Mouse (Mus musculus): ENCODE data around the gene Tfpi2. TPM values are rescaled to one million over a fixed set of nuclear protein-coding genes. Genes with fewer than 3 reads are reported as not detected.
A peak's percentile ranks its signal among the peaks of the same experiment; 100 is the strongest.

The Tfpi2 gene
- not detected for total RNA-seq (2021)

GRCm38 (mm10) chr6:3988750-3989149, at the start of gene Tfpi2:
Gene Tfpi2, minus strand, starts transcription at chr6:3988919.
- no peak for DNase-seq (ENCODE audit: low spot score in 2 of 2)
- intact Hi-C loops (cut with DNase I), result no loop called here

GRCm38 (mm10) chr6:4030956-4031355, 42.2 kb upstream of the Tfpi2 start:
- intact Hi-C loops (cut with DNase I), result no loop called here
- DNase-seq (ENCODE audit: low spot score in 2 of 2), result peak in 1 of 2 experiments; percentile 6

DNA sequence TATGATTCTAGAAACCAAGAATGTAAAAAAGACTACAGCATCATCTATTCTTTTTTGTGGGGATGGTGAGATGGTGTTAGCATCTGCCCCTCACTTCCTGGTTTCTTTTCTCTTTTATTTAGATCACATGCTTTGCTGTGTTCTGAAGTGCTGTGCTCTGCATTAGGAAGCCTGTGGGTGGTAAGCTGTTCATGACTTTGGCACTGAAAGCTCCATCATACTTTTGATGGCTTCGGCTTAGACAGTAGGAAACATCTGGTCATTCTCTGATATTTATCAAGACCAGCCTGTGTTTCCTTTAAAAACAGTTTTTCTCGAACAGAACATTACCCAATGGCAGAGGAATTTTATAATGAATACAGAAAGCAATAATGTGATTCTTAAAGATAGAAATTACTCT, 37.6 kb upstream of the Tfpi2 start:
- intact Hi-C loops (cut with DNase I), result no loop called here
- no peak for DNase-seq (ENCODE audit: low spot score in 2 of 2)

GRCm38 (mm10) chr6:4022645-4023044, 33.9 kb upstream of the Tfpi2 start:
- intact Hi-C loops (cut with DNase I), result no loop called here
- no peak for DNase-seq (ENCODE audit: low spot score in 2 of 2)

DNA sequence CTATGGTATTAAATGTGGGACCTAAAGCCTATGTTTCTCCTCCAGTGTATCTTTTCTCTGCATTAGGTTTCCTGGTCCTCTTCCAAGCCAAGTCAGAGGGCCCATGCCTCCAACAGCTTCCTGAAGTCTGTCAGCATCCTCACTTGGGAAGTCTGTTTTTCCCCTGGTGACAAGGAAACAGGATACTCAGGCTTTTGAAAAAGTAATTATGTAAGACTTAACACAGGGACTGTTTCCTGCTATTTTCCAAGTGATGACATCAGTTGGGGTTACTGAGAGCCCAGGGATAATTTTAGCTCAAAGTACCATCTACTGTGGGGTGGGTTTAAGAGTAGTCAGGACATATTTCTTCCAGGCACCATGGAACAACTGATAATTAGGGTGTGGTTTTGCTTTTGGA, 20.8 kb upstream of the Tfpi2 start:
- intact Hi-C loops (cut with DNase I), result no loop called here
- DNase-seq (ENCODE audit: low spot score in 2 of 2), result no peak

GRCm38 (mm10) chr6:4008501-4009040, 19.9 kb upstream of the Tfpi2 start:
- no peak for DNase-seq (ENCODE audit: low spot score in 2 of 2)
- intact Hi-C loops (cut with DNase I), result no loop called here

DNA sequence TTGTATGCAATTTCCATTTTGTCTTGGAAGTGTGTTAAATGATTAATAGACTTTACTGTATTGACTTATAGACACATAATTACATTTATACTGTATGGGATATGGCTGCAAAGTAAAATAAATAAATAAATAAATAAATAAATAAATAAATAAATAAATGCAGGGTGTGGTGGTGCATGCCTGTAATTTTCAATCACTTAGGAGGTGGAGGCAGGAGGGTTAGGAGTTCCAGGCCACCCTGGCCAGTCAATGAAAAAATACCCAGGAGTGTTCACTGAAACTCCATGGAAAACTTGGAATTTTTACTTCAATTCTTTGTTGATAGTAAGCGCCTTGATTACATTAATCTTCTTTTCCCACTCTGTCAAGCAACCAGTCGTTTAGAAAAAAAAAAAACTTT, 16.1 kb upstream of the Tfpi2 start:
- DNase-seq (ENCODE audit: low spot score in 2 of 2), result no peak
- intact Hi-C loops (cut with DNase I), result no loop called here

GRCm38 (mm10) chr6:4003890-4004306, 15.2 kb upstream of the Tfpi2 start, which contains the start of gene Gng11:
Gene Gng11, plus strand, starts transcription at chr6:4003904.
- intact Hi-C loops (cut with DNase I), result no loop called here
- peak; percentile 10 to 11 for DNase-seq (ENCODE audit: low spot score in 2 of 2)

- intact Hi-C loops (cut with DNase I), result no loop called here
Observed at GRCm38 (mm10) chr6:4003445-4003844, 14.7 kb upstream of the Tfpi2 start.

GRCm38 (mm10) chr6:4000716-4001115, 12.0 kb upstream of the Tfpi2 start:
- intact Hi-C loops (cut with DNase I), result no loop called here

More at GRCm38 (mm10) chr6:4003445-4003844, 14.7 kb upstream of the Tfpi2 start:
- DNase-seq (ENCODE audit: low spot score in 2 of 2), result no peak

DNA sequence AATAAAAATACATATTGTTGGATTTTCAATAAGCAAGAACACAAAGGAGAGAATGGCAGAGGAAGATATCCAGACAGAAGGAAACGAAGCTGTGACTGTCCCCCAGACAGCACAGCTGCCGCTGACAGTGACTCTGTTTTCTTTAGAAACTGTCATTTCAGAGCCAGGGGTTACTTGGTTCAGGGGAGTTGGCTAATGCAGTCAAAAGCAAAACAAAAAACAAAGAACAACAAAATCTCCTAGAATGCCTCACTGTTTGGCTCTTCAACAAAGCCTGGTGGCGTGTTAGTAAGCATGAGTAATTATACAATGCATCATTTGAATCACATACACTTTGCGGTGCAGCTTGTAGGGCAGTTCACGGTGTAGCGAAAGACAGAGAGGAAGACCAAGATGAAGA, 10.6 kb upstream of the Tfpi2 start:
- no peak for DNase-seq (ENCODE audit: low spot score in 2 of 2)
- intact Hi-C loops (cut with DNase I), result no loop called here

More at GRCm38 (mm10) chr6:4000716-4001115, 12.0 kb upstream of the Tfpi2 start:
- DNase-seq (ENCODE audit: low spot score in 2 of 2), result no peak

- intact Hi-C loops (cut with DNase I), result no loop called here
- no peak for DNase-seq (ENCODE audit: low spot score in 2 of 2)
Observed at GRCm38 (mm10) chr6:3998089-3998488, 9.4 kb upstream of the Tfpi2 start.

DNA sequence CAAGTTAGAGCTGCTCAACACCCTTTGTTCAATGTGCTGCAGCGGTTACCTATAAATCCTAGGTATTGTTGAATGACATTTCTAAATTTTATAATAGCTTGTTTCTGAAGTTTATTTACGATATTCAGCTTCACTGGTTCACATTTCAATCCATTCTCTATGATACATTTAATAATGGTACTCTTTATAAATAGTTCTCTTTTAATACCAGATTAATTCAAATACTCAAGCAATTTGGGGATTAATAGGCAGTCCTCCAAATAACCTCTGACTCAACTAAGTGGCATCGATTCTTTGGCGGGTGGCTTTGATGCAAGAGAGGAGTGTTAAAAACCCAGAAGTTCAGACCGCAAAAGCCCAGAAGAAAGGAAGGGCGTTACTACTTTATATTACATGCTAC, 4.8 kb upstream of the Tfpi2 start, which contains the start of gene Gngt1:
Gene Gngt1 (plus strand): TSS at position 301 of the 400 bp plus-strand sequence.
- no peak for DNase-seq (ENCODE audit: low spot score in 2 of 2)
- intact Hi-C loops (cut with DNase I), result no loop called here

DNA sequence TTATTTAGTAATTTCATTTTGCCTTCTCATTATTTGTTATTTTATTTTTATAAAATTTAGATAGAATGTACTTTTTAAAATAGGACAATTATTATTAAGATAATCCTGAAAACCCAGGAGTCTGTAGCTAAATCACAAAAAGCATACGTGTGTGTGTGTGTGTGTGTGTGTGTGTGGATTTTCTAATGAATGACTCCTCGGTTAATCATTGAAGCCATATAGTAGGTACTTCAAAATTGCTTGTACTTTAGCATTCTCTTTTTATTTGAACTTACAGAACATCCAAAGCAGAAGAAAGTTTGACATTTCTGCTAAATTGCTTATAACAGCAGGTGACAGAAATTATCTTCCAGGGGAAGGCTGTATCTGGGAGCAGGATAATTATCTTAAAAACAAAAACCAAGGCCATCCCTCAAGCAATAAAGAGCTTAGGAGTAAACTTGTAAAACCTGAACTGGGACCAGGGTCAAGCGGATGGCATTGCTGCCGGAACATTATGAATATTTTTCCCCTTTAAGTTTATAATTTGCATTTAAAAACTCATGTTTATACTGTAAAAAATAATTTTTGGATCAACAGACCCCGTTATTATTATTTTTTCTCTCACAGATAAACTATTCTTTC, 5.9 kb downstream of the Tfpi2 start:
- no peak for DNase-seq (ENCODE audit: low spot score in 2 of 2)
- intact Hi-C loops (cut with DNase I), result no loop called here

DNA sequence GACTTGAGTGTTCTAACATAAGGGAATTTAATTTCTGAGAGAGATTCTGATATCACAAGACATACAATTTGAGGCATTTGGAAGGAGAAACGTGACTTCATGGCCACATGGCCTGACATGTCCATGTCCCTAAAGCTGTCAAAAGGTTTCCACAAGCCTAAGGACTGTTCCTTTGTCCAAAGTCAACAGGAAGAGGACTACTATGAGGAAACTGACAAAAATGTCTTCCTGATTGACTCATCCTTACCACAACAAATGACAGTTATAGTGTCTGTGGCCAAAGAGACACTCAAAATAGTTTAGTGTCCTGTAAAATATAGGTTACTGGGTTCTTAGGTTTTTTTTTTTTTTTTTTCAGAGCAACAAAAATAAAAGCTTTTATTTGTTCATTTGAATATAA, 15.0 kb downstream of the Tfpi2 start:
- intact Hi-C loops (cut with DNase I), result no loop called here
- no peak for DNase-seq (ENCODE audit: low spot score in 2 of 2)

DNA sequence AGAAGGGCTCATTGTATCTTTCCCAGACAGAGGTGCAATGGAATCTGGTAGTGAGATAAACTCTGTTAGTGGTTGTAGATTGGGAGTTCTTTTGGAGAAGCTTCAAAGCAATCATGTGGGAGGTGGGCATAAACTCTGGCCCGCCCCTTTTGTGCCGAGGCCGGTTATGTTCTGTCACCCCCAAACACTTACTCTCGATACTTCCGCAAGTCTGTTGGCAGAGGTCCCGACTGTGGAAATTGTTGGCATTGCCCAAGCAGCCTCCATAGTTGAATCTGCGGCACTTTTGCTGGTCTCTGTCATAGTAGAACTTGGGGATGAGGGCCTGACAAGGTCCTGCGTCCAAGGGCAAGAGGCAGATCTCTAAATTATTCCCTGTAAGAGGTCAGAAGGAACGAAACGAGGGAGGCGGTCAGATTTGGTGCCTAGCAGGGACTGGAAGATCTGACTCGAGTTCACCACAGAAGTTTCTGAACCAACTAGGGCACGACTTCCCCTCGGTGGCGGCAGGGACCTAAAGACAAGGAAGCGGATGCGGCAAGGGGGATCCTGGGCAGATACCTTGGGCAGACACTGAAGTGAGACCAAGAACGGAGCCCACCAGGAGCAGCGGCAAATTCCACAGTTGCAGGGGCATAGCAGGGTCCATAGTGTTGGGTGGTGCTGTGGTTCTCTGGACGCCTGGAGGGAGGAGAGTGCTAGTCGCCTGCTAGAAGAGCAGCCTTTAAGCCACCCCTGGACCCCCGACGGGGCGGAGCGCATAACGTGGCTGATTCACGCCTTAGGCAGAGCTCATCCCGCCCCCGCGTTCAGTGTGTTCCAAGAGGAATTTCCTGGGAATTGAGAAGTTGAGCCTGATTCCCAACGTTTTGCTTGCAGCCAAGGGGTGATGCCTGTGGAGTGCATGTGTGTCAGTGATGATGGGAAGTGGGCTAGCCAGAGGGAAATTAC, 20.8 kb downstream of the Tfpi2 start:
- peak; percentile 4 to 13 for DNase-seq (ENCODE audit: low spot score in 2 of 2)
- intact Hi-C loops (cut with DNase I), result loop anchor here (5.0 kb wide), 1 partner anchor 109 kb away; no protein-coding TSS in a partner anchor

DNA sequence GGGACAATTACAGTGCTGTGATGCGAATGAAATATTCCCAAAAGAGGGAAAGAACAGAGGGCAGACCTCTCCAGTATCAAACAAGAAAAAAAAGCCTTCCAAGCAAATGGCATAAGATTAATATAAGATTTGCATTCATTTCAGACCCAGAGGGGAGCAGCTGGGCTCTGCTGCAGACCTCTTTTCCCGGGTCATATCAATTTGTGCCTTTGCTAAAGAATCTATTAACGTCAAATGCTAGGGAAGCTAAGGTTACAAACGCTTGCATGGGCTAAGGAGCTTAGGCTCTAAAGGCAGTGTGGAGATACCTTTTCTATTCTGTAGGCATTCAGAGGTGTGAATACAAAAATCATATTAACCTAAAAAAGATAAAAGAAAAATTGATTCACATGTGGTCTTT, 33.8 kb downstream of the Tfpi2 start:
- intact Hi-C loops (cut with DNase I), result no loop called here
- no peak for DNase-seq (ENCODE audit: low spot score in 2 of 2)

- intact Hi-C loops (cut with DNase I), result no loop called here
- DNase-seq (ENCODE audit: low spot score in 2 of 2), result no peak
Observed at GRCm38 (mm10) chr6:3936140-3936714, 52.5 kb downstream of the Tfpi2 start.

DNA sequence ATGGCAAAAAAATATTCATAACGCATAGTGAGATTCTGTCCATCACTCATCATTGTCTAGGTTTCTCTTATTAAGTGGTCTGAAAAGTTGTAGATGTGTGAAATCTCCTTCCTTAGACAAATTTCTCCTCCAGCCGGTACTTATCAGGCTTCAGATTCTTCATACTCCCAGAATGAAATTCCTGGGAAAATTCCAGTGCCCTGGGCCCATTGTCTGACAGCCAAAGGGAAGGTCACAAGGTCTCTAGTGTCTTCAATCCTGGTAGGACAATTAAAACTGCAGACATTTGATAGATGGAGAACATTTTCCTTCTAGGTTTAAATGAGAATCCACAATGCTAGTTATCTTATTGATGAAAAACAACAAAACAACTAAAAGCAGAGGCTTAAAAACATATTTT, 53.1 kb downstream of the Tfpi2 start:
- DNase-seq (ENCODE audit: low spot score in 2 of 2), result no peak
- intact Hi-C loops (cut with DNase I), result no loop called here

DNA sequence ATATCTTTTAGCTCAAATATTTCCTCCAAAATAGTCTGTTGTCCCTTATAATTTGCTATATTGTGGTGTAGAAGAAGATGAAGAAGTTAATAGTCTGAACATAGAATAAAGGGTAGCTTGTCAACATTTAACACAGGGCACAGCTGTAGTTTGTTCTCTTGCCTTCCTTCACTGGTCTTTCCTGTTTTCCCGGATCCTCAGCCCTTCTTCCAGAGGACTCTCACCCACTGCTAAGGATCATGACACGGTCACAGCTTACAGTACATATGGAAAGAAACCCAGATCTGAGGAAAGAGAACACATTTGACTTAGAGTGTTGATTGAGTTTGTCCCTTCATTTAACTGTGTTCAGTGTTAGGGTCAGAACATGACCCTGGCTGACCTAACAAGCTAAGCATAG, 53.7 kb downstream of the Tfpi2 start:
- no peak for DNase-seq (ENCODE audit: low spot score in 2 of 2)
- intact Hi-C loops (cut with DNase I), result no loop called here

Measured in left cerebral cortex, postnatal 25 days (tissue).